Mouse (Mus musculus) MEL (cell line): ENCODE results near the gene Enpp4. TPM values are rescaled to one million over a fixed set of nuclear protein-coding genes. Genes with fewer than 3 reads are reported as not detected.

ENCODE experiments used
- DNase-seq: peaks from one replicate; pipeline ENCODE4 v3.0.0; 2011; ENCODE audit warnings: low read depth, low spot score
- H3K27ac ChIP-seq: 2 replicates; pipeline ENCODE4 v1.5.1; 2012; ENCODE audit warnings: low read depth, mild to moderate bottlenecking, control low read depth, low read length, moderate library complexity; ENCODE audit not compliant: control insufficient read depth
- H3K27me3 ChIP-seq, 2 experiments: fragments of 150-350 bp in 1 of 2; sonication (generic) in 1 of 2; 2 replicates each; pipeline ENCODE4 v1.6.1; 2012; ENCODE audit warnings: low read length in 2 of 2, mild to moderate bottlenecking in 2 of 2, improper control_type of control experiment in 1 of 2, moderate library complexity in 1 of 2; ENCODE audit not compliant: insufficient read depth in 2 of 2, control insufficient read depth in 1 of 2
- H3K36me3 ChIP-seq, 2 experiments: 2 replicates each; pipeline ENCODE4 v1.6.1; 2012 to 2014; ENCODE audit warnings: low read length in 2 of 2, improper control_type of control experiment in 1 of 2, inconsistent platforms in 1 of 2, mild to moderate bottlenecking in 1 of 2; ENCODE audit not compliant: insufficient read depth in 2 of 2, control insufficient read depth in 1 of 2
- H3K4me1 ChIP-seq, 2 experiments: fragments of 150-350 bp in 1 of 2; sonication (generic) in 1 of 2; 2 replicates each; pipeline ENCODE4 v1.6.1; 2012; ENCODE audit warnings: low read length in 2 of 2, improper control_type of control experiment in 1 of 2, mild to moderate bottlenecking in 1 of 2; ENCODE audit not compliant: insufficient read depth in 2 of 2, control insufficient read depth in 1 of 2
- H3K4me3 ChIP-seq, 2 experiments: fragments of 150-350 bp in 1 of 2; sonication (generic) in 1 of 2; 2 replicates each; pipeline ENCODE4 v1.5.1; 2012; ENCODE audit warnings: low read depth in 2 of 2, low read length in 2 of 2, mild to moderate bottlenecking in 2 of 2, moderate library complexity in 2 of 2, control low read depth in 1 of 2, improper control_type of control experiment in 1 of 2; ENCODE audit not compliant: control insufficient read depth in 1 of 2, insufficient read depth in 1 of 2
- H3K79me2 ChIP-seq: 2 replicates; pipeline ENCODE4 v1.6.1; 2012; ENCODE audit warnings: mild to moderate bottlenecking, low read length, moderate library complexity; ENCODE audit not compliant: control insufficient read depth, poor library complexity, insufficient read depth
- H3K9ac ChIP-seq: 2 replicates; pipeline ENCODE4 v1.6.1; 2012; ENCODE audit warnings: low read depth, mild to moderate bottlenecking, control low read depth, low read length, moderate library complexity; ENCODE audit not compliant: control insufficient read depth, poor library complexity, severe bottlenecking
- H3K9me3 ChIP-seq: fragments of 150-350 bp; sonication (generic); replicated peaks from 2 replicates; pipeline ENCODE4 v1.6.1; 2012; ENCODE audit warnings: mild to moderate bottlenecking, low read length, improper control_type of control experiment, moderate library complexity; ENCODE audit not compliant: insufficient read depth
- BHLHE40 ChIP-seq: IDR thresholded peaks from 2 replicates; pipeline ENCODE4 v1.6.1; 2012; ENCODE audit warnings: low read depth, mild to moderate bottlenecking, inconsistent platforms, low read length, improper control_type of control experiment, borderline replicate concordance
- CHD2 ChIP-seq: IDR thresholded peaks from 2 replicates; pipeline ENCODE4 v1.6.1; 2011; ENCODE audit warnings: low read length, improper control_type of control experiment
- E2F4 ChIP-seq: IDR thresholded peaks from 2 replicates; pipeline ENCODE4 v1.6.1; 2011; ENCODE audit warnings: low read depth, low read length, improper control_type of control experiment, borderline replicate concordance
- ETS1 ChIP-seq: IDR thresholded peaks from 2 replicates; pipeline ENCODE4 v1.6.1; 2012; ENCODE audit warnings: low read depth, mild to moderate bottlenecking, inconsistent platforms, low read length, improper control_type of control experiment, moderate library complexity
- KAT2A ChIP-seq: conservative IDR thresholded peaks from 2 replicates; pipeline ENCODE4 v1.6.1; 2012; ENCODE audit warnings: low read depth, low read length, improper control_type of control experiment, inconsistent platforms
- MAZ ChIP-seq: IDR thresholded peaks from 2 replicates; pipeline ENCODE4 v1.6.1; 2012; ENCODE audit warnings: low read depth, mild to moderate bottlenecking, inconsistent platforms, low read length, improper control_type of control experiment
- MXI1 ChIP-seq: IDR thresholded peaks from 2 replicates; pipeline ENCODE4 v1.6.1; 2011; ENCODE audit warnings: mild to moderate bottlenecking, low read depth, low read length, improper control_type of control experiment
- NRF1 ChIP-seq: IDR thresholded peaks from 2 replicates; pipeline ENCODE4 v1.6.1; 2014; ENCODE audit warnings: low read depth, mild to moderate bottlenecking, inconsistent platforms, low read length, improper control_type of control experiment, moderate library complexity; ENCODE audit not compliant: poor library complexity, insufficient read depth, severe bottlenecking
- POLR2AphosphoS5 ChIP-seq: IDR thresholded peaks from 2 replicates; pipeline ENCODE4 v1.6.1; 2012; ENCODE audit warnings: low read depth, borderline replicate concordance, mild to moderate bottlenecking, inconsistent platforms, low read length, moderate library complexity, mixed read lengths
- RAD21 ChIP-seq: IDR thresholded peaks from 2 replicates; pipeline ENCODE4 v1.6.1; 2011; ENCODE audit warnings: mild to moderate bottlenecking, low read depth, low read length, improper control_type of control experiment
- SMC3 ChIP-seq: IDR thresholded peaks from 2 replicates; pipeline ENCODE4 v1.6.1; 2011; ENCODE audit warnings: low read depth, low read length, improper control_type of control experiment
- TAL1 ChIP-seq: IDR thresholded peaks from 2 replicates; pipeline ENCODE4 v1.6.1; 2012; ENCODE audit warnings: mild to moderate bottlenecking, inconsistent platforms, low read length, moderate library complexity, mixed read lengths
- TCF12 ChIP-seq: IDR thresholded peaks from 2 replicates; pipeline ENCODE4 v1.6.1; 2014; ENCODE audit warnings: low read depth, mild to moderate bottlenecking, inconsistent platforms, low read length, improper control_type of control experiment, moderate library complexity
- ZC3H11A ChIP-seq: IDR thresholded peaks from 2 replicates; pipeline ENCODE4 v1.6.1; 2012; ENCODE audit warnings: low read depth, mild to moderate bottlenecking, inconsistent platforms, low read length, improper control_type of control experiment
- ZKSCAN1 ChIP-seq: IDR thresholded peaks from 2 replicates; pipeline ENCODE4 v1.6.1; 2012; ENCODE audit warnings: low read depth, mild to moderate bottlenecking, inconsistent platforms, low read length, improper control_type of control experiment, moderate library complexity
- ZNF384 ChIP-seq: IDR thresholded peaks from 2 replicates; pipeline ENCODE4 v1.6.1; 2012; ENCODE audit warnings: low read depth, mild to moderate bottlenecking, inconsistent platforms, low read length, improper control_type of control experiment
- polyA plus RNA-seq, 2 experiments: library from polyadenylated mRNA; stranded (reverse) in 1 of 2; unstranded in 1 of 2; fragments of >175 nt in 1 of 2; fragments of >200 nt in 1 of 2; gene quantifications; 2 replicates each; pipeline versions ENCODE4 v1.2.1 to v1.2.4; 2012; ENCODE audit warnings: low replicate concordance in 2 of 2, low read depth in 1 of 2; ENCODE audit not compliant: insufficient read length in 2 of 2, insufficient read depth in 1 of 2, missing spikeins in 1 of 2
- total RNA-seq: library from RNA; depleted of rRNA; stranded (reverse); fragments of 300-350 nt; gene quantifications from 2 replicates; pipeline ENCODE4 v1.2.3, GENCODE M21; 2012

The Enpp4 gene
- total and polyA plus RNA-seq, 3 experiments, result 13.9 to 21.7 TPM; not detected in 1

DNA sequence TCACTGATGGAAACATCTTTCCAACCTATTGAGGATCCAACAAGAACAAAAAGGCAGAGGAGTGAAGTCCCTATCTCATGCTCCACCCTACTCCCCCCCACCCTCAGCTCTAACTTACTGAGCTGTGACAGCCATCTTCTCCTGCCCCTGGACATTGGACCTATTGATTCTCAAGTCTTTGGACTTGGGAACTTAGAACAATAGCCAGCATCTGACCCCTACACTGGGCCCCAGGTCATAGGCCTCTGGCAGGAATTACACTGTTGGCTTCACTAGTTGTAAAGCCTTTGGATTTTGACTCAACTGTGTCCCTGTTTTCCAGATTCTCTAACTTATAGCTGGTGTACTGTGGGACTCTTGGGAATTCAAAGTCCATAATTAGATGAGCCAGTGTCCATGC, 33.9 kb downstream of the Enpp4 start:
- Histone ChIP-seq H3K4me1 (peaks cover 0 to 5% of the 10 kb centered on the region in 2 experiments; a peak in 1 of 4 replicates), H3K4me3 (no peak overlapping the region), H3K9me3 (no peaks in the 10 kb centered on the region), H3K27me3 (no peaks in the 10 kb centered on the region), H3K9ac (no peak overlapping the region), H3K27ac (no peak overlapping the region), H3K79me2 (no peaks in the 10 kb centered on the region), H3K36me3 (peaks cover 0 to under 1% of the 10 kb centered on the region in 2 experiments; a peak in 1 of 4 replicates)
- TF ChIP-seq POLR2AphosphoS5 (no peak), ZNF384 (no peak), KAT2A (no peak), MAZ (no peak), TAL1 (no peak)
- no peak for DNase-seq

DNA sequence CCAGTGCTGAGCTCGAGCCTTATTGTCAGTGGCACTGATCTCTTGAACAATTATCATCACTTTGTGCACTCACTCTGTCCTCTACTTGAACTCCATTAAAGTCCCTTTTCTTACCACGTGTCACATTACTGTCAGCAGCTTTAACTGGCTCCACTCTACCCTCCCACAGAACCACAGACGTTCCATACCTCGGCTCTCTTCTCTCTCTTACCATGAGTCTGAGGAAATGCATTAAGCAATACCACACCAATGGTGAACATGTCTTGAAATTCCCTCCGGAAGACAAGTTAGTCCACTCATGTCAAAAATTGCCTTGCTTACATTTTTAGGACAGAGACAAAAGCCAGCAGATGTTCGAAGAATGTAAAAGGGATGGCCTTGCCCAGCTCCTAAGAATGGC, 36.7 kb downstream of the Enpp4 start:
- TF ChIP-seq SMC3 (no peak), ZKSCAN1 (no peak), MXI1 (no peak), ETS1 (no peak), E2F4 (no peak), BHLHE40 (no peak), TCF12 (no peak), NRF1 (no peak), KAT2A (no peak), CHD2 (no peak), ZC3H11A (no peak), RAD21 (no peak)
- no peaks in the 10 kb centered on the region for H3K27me3 ChIP-seq
- H3K4me3 ChIP-seq, result no peak overlapping the region
- no peak for DNase-seq
- no peak overlapping the region for H3K27ac ChIP-seq
- no peaks in the 10 kb centered on the region for H3K79me2 ChIP-seq
- H3K9me3 ChIP-seq, result no peaks in the 10 kb centered on the region
- no peaks in the 10 kb centered on the region for H3K4me1 ChIP-seq
- no peak overlapping the region for H3K9ac ChIP-seq
- no peaks in the 10 kb centered on the region for H3K36me3 ChIP-seq
